ENCODE assay signal across 16 mouse cellular contexts in the genomic region with DNA sequence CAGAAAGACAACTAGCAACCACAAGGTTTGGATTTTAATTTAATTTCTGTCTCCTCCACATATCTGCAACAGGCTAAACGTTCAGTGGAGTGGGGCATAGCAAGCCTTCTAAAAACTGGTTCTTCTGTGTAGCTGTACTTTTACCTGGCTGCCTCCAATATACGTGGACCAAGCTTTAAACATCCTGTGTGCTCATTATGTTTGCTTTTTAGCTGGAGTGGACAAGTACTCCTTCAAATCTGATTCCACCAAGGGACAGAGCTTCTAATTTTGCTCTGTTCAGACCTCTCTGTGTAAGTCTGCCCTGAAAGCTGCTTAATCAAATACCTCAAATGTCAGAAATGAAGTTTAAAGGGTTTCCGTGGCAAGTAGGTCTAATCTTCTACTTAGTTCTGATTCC.
"Had no signal": no experiment of that assay in that cellular context is flagged by ENCODE, and none has a peak within 500 bp of the region (broad histone marks: within the 10 kb centered on the region; RNA-seq: fewer than 3 reads in every experiment).

No protein-coding gene starts in this region.

- H3K4me1 ChIP-seq: neural tube, embryonic 13.5 days; neural tube, embryonic 15.5 days; stomach, embryonic 15.5 days had no signal

- H3K36me3 ChIP-seq: neural tube, embryonic 13.5 days; neural tube, embryonic 15.5 days; stomach, embryonic 15.5 days had no signal

- DNase-seq: retina, postnatal 1 day; right cerebral cortex, adult 18-20 months; right cerebral cortex, postnatal 14 days; right cerebral cortex, postnatal 25 days; right cerebral cortex, postnatal 4 days; spleen, adult 18-20 months; thymus, adult 18-20 months; thymus, adult 2 months; thymus, postnatal 14 days; thymus, postnatal 25 days; thymus, postnatal 36 days; thymus, postnatal 4 days had no signal

- H3K27ac ChIP-seq: neural tube, embryonic 13.5 days; neural tube, embryonic 15.5 days; stomach, embryonic 15.5 days; stomach, postnatal 0 days had no signal

- H3K4me2 ChIP-seq: neural tube, embryonic 13.5 days; neural tube, embryonic 15.5 days; stomach, embryonic 15.5 days had no signal

- H3K27me3 ChIP-seq: neural tube, embryonic 13.5 days; neural tube, embryonic 15.5 days; stomach, embryonic 15.5 days had no signal

- H3K9ac ChIP-seq: neural tube, embryonic 13.5 days; neural tube, embryonic 15.5 days; stomach, embryonic 15.5 days had no signal

- H3K9me3 ChIP-seq: neural tube, embryonic 13.5 days; neural tube, embryonic 15.5 days; stomach, embryonic 15.5 days had no signal

- H3K4me3 ChIP-seq: neural tube, embryonic 13.5 days; neural tube, embryonic 15.5 days; stomach, embryonic 15.5 days had no signal
